Mouse (Mus musculus): ENCODE results near the gene Smg7.
"Not testable (repeated sequence)": the region's sequence is repeated elsewhere in the genome, so short reads cannot be mapped to it uniquely, and the experiment has no call there.

Smg7 gene

GRCm38 (mm10) chr1:152901765-152902664 is at the start of gene Smg7:
Gene Smg7 (minus strand): TSS chr1:152902646.
- DNase-seq (ENCODE audit: low spot score): no peak

- DNase-seq (ENCODE audit: low spot score): no peak
Observed at GRCm38 (mm10) chr1:152942977-152943376, 40.5 kb upstream of the Smg7 start.

GRCm38 (mm10) chr1:152936365-152936764 is 33.9 kb upstream of the Smg7 start:
- DNase-seq (ENCODE audit: low spot score): no peak

GRCm38 (mm10) chr1:152935476-152935875 is 33.0 kb upstream of the Smg7 start:
- no peak for DNase-seq (ENCODE audit: low spot score)

- no peak for DNase-seq (ENCODE audit: low spot score)
Observed at GRCm38 (mm10) chr1:152933962-152934361, 31.5 kb upstream of the Smg7 start.

- DNase-seq (ENCODE audit: low spot score): no peak
Observed at GRCm38 (mm10) chr1:152921786-152922185, 19.3 kb upstream of the Smg7 start.

- DNase-seq (ENCODE audit: low spot score): no peak
Observed at GRCm38 (mm10) chr1:152917626-152918025, 15.2 kb upstream of the Smg7 start.

GRCm38 (mm10) chr1:152916936-152917335 is 14.5 kb upstream of the Smg7 start:
- DNase-seq (ENCODE audit: low spot score): no peak

- no peak for DNase-seq (ENCODE audit: low spot score)
Observed at GRCm38 (mm10) chr1:152915766-152916165, 13.3 kb upstream of the Smg7 start.

GRCm38 (mm10) chr1:152913483-152914460 is 11.3 kb upstream of the Smg7 start:
- DNase-seq (ENCODE audit: low spot score): no peak

GRCm38 (mm10) chr1:152904469-152904868 is 2.0 kb upstream of the Smg7 start:
- DNase-seq (ENCODE audit: low spot score): peak; percentile 68

GRCm38 (mm10) chr1:152903591-152904135 is 1.2 kb upstream of the Smg7 start:
- no peak for DNase-seq (ENCODE audit: low spot score)

GRCm38 (mm10) chr1:152902665-152903516 is 445 bp upstream of the Smg7 start:
- DNase-seq (ENCODE audit: low spot score): peak; percentile 94

- no peak for DNase-seq (ENCODE audit: low spot score)
Observed at GRCm38 (mm10) chr1:152901419-152901764, 1.1 kb downstream of the Smg7 start.

GRCm38 (mm10) chr1:152888086-152888485 is 14.4 kb downstream of the Smg7 start:
- not testable (repeated sequence) for DNase-seq (ENCODE audit: low spot score)

- no peak for DNase-seq (ENCODE audit: low spot score)
Observed at GRCm38 (mm10) chr1:152871031-152871430, 31.4 kb downstream of the Smg7 start.

- no peak for DNase-seq (ENCODE audit: low spot score)
Observed at GRCm38 (mm10) chr1:152869901-152870300, 32.5 kb downstream of the Smg7 start.

GRCm38 (mm10) chr1:152846856-152847255 is 55.6 kb downstream of the Smg7 start:
- no peak for DNase-seq (ENCODE audit: low spot score)

- no peak for DNase-seq (ENCODE audit: low spot score)
Observed at GRCm38 (mm10) chr1:152845211-152845730, 57.2 kb downstream of the Smg7 start.

GRCm38 (mm10) chr1:152844634-152845033 is 57.8 kb downstream of the Smg7 start:
- no peak for DNase-seq (ENCODE audit: low spot score)

- DNase-seq (ENCODE audit: low spot score): no peak
Observed at GRCm38 (mm10) chr1:152841057-152841456, 61.4 kb downstream of the Smg7 start.
